Mouse (Mus musculus) limb, embryonic 12.5 days (tissue): ENCODE measurements around the gene Il1r1. TPM values are rescaled to one million over a fixed set of nuclear protein-coding genes. Genes with fewer than 3 reads are reported as not detected.

Source experiments
- ATAC-seq: fragments of 200-750 bp; cut with Nextera tagmentation; 2 replicates; pipeline ENCODE4 v1.8.0; 2017; ENCODE audit warnings: low read depth, moderate TSS enrichment; ENCODE audit not compliant: insufficient number of reproducible peaks, insufficient read depth, low FRiP score, low TSS enrichment
- H3K27ac ChIP-seq: fragments of 300-500 bp; sonication (generic); 2 replicates; pipeline ENCODE4 v1.5.1; 2016; ENCODE audit warnings: mild to moderate bottlenecking, moderate library complexity
- H3K27me3 ChIP-seq: fragments of 300-500 bp; sonication (generic); 2 replicates; pipeline ENCODE4 v1.6.1; 2016; ENCODE audit warnings: mild to moderate bottlenecking, moderate library complexity
- H3K36me3 ChIP-seq: fragments of 300-500 bp; sonication (generic); 2 replicates; pipeline ENCODE4 v1.6.1; 2016; ENCODE audit warnings: mild to moderate bottlenecking, moderate library complexity
- H3K4me1 ChIP-seq: fragments of 300-500 bp; sonication (generic); replicated peaks from 2 replicates; pipeline ENCODE4 v1.6.1; 2016
- H3K4me2 ChIP-seq: fragments of 300-500 bp; sonication (generic); 2 replicates; pipeline ENCODE4 v1.6.1; 2016; ENCODE audit warnings: mild to moderate bottlenecking, moderate library complexity
- H3K4me3 ChIP-seq: fragments of 300-500 bp; sonication (generic); replicated peaks from 2 replicates; pipeline ENCODE4 v1.5.1; 2016; ENCODE audit warnings: mild to moderate bottlenecking
- H3K9ac ChIP-seq: fragments of 300-500 bp; sonication (generic); replicated peaks from 2 replicates; pipeline ENCODE4 v1.6.1; 2016; ENCODE audit warnings: mild to moderate bottlenecking, moderate library complexity
- H3K9me3 ChIP-seq: fragments of 300-500 bp; sonication (generic); 2 replicates; pipeline ENCODE4 v1.6.1; 2016; ENCODE audit warnings: mild to moderate bottlenecking, moderate library complexity
- WGBS: fragments of 180-500 bp; shearing (Covaris S2); methylation state at CpG from one replicate; pipeline ENCODE4 v1.1.7; 2016; 5-methylcytosine and 5-hydroxymethylcytosine counted together
- polyA plus RNA-seq: library from polyadenylated mRNA; unstranded; fragments of >200 nt; fragmentation: Nextera tagmentation; extraction: Ambion mirVana; gene quantifications from 2 replicates; pipeline ENCODE4 v1.2.1, GENCODE M21; 2016

Il1r1 gene
- polyA plus RNA-seq, 1 experiment from 2014 or later = 4.1 TPM

GRCm38 (mm10) chr1:40322543-40322942, 97.7 kb downstream of the Il1r1 start:
- no peak overlapping the region for H3K27ac ChIP-seq
- H3K4me1 ChIP-seq = peaks cover 10% of the 10 kb centered on the region
- 87% methylated on average over 3 of the region's 3 CpGs for WGBS
- H3K9ac ChIP-seq = no peak overlapping the region
- no peaks in the 10 kb centered on the region for H3K36me3 ChIP-seq
- H3K4me2 ChIP-seq = no peak overlapping the region
- no peak overlapping the region for H3K4me3 ChIP-seq
- no peak for ATAC-seq
- H3K9me3 ChIP-seq = no peaks in the 10 kb centered on the region
- H3K27me3 ChIP-seq = peaks cover 35% of the 10 kb centered on the region

DNA sequence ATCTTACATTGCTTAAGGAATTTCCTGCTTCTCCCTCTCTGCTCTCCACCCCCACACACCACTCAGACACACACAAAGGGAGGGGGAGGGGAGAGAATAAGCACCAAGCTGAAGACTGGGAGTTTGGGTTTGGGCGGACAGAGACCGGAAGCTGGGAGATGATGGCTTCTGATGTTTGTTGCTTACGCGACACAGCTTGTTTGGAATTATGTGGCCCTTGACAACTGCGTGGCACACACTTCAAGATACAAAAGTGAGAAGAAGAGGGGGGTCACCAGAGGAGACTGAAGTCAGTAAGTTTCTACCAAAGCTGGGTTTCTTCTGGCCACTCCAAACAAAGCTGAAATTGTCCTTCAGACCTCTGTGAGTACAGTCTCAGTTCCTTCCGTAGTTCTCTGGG, 99.6 kb downstream of the Il1r1 start, which contains the start of gene Il1rl2:
TSS of gene Il1rl2 (plus strand) at position 154 of the 400 bp plus-strand sequence.
- H3K4me3 ChIP-seq = peak within 1 kb of the TSS; percentile 42
- peak within 1 kb of the TSS; percentile 81 for H3K4me2 ChIP-seq
- ATAC-seq = no peak
- peaks cover 40% of the 10 kb centered on the region for H3K27me3 ChIP-seq
- no peaks in the 10 kb centered on the region for H3K36me3 ChIP-seq
- no peak within 1 kb of the TSS for H3K27ac ChIP-seq
- H3K9ac ChIP-seq = 0 out of 2 replicates have a peak within 1 kb of the TSS, but pooled peaks have one; percentile 56
- WGBS = 61% methylated on average over 6 of the region's 6 CpGs
- peaks cover 10% of the 10 kb centered on the region for H3K4me1 ChIP-seq
- H3K9me3 ChIP-seq = no peaks in the 10 kb centered on the region

DNA sequence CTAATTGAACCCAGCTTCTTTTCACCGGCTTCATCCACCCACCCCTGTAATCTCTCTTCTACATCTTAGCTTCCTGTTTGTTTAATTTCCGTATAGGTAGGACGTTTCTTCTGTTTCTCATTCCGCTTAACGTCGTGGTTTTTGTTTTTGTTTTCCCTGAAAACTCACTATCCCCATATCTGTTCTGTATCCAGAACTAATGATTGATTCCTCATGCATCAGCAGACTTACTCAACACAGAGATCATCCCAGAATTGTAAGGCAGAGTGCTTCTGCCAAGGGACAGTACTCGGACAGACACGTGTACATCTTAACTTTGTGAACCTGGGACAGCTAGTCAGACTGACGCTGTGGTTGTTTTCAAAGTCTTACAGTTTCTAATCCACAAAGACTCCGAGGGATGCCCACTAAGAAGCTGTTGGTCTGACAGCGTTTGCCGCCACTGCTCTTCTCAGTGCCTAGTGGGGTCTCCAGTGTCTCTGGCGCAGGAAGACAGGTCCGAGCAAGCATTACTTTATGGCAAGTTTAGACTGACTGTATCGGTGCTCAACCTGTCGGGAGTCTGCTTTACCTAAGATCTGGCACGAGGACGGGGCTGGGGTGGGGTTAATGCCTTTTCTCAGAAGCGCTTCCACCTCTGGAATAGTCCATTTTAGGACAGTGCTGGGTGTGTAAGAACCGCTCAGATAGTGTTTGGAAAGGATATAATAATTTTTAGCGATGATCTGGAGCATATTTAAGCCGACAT, 100.2 kb downstream of the Il1r1 start:
- 0 out of 2 replicates have a peak, but pooled peaks have one; percentile 44 for ATAC-seq
- H3K4me2 ChIP-seq = peak overlapping the region; percentile 81
- peak overlapping the region; percentile 56; the same call in 1 of the 2 replicates for H3K9ac ChIP-seq
- peaks cover 10% of the 10 kb centered on the region for H3K4me1 ChIP-seq
- H3K36me3 ChIP-seq = no peaks in the 10 kb centered on the region
- WGBS = 6% methylated on average over 22 of the region's 22 CpGs
- H3K27me3 ChIP-seq = peaks cover 40% of the 10 kb centered on the region
- H3K27ac ChIP-seq = no peak overlapping the region
- no peaks in the 10 kb centered on the region for H3K9me3 ChIP-seq
- peak overlapping the region; percentile 42 for H3K4me3 ChIP-seq

- peaks cover 10% of the 10 kb centered on the region for H3K4me1 ChIP-seq
- peak overlapping the region; percentile 81 for H3K4me2 ChIP-seq
- peaks cover 40% of the 10 kb centered on the region for H3K27me3 ChIP-seq
- no peaks in the 10 kb centered on the region for H3K9me3 ChIP-seq
- H3K9ac ChIP-seq = peak overlapping the region; percentile 56; the same call in 1 of the 2 replicates
- H3K4me3 ChIP-seq = peak overlapping the region; percentile 42
- 0 out of 2 replicates have a peak, but pooled peaks have one; percentile 31 for ATAC-seq
- H3K27ac ChIP-seq = no peak overlapping the region
- 1% methylated on average over 29 of the region's 29 CpGs for WGBS
- no peaks in the 10 kb centered on the region for H3K36me3 ChIP-seq
These were observed 100.9 kb downstream of the Il1r1 start for GRCm38 (mm10) chr1:40325711-40326327.

DNA sequence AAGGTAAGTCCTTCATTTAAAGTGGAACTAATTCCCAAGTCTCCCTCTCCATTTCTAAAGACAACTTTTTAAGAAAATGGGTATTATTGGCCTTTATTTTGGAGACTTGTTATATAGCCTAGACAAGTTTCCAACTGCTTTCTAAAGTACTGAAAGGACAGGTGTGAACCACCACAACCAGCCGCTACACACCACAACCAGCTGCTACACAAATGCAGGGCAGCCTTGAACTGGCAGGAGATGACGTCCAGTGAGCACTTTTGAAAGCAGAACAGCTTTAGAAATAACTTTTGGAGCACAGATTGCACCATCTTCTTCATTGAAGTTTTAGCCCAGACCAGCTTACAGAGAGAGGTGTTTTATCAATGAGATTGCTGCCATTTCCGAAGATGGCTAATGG, 102.7 kb downstream of the Il1r1 start:
- Histone ChIP-seq H3K9me3 (no peaks in the 10 kb centered on the region), H3K27me3 (peaks cover 37% of the 10 kb centered on the region), H3K4me2 (no peak overlapping the region), H3K36me3 (no peaks in the 10 kb centered on the region), H3K4me1 (peaks cover 10% of the 10 kb centered on the region), H3K4me3 (no peak overlapping the region), H3K9ac (no peak overlapping the region), H3K27ac (no peak overlapping the region)
- ATAC-seq = no peak
- WGBS = 80% methylated on average over 3 of the region's 3 CpGs

DNA sequence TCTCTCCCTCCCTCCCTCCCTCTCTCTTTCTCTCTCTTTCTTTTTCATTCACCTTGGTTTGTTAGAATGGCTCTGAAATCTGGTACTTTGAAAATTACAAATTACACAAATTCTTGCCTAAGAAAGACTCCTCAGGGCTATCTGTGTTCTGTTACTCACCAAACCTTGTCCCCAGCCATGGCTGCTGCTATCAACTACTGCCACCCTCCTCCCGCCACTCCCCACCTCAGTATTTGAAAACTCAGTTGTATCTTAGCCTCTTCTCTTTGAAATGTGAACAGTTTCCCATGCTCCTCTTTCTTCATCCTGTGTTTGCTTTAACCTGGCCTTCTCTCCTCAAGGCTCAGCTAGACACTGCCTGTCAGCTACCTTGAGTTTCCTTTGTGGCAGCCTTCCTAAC, 104.6 kb downstream of the Il1r1 start:
- peaks cover 7% of the 10 kb centered on the region for H3K4me1 ChIP-seq
- ATAC-seq = no peak
- H3K36me3 ChIP-seq = no peaks in the 10 kb centered on the region
- no peak overlapping the region for H3K4me2 ChIP-seq
- H3K9ac ChIP-seq = no peak overlapping the region
- 81% methylated on average over 1 of the region's 1 CpGs for WGBS
- peaks cover 28% of the 10 kb centered on the region for H3K27me3 ChIP-seq
- H3K27ac ChIP-seq = no peak overlapping the region
- H3K4me3 ChIP-seq = no peak overlapping the region
- no peaks in the 10 kb centered on the region for H3K9me3 ChIP-seq

- H3K4me2 ChIP-seq = no peak overlapping the region
- H3K27ac ChIP-seq = no peak overlapping the region
- H3K27me3 ChIP-seq = peaks cover 23% of the 10 kb centered on the region
- 88% methylated on average over 8 of the region's 8 CpGs for WGBS
- H3K4me1 ChIP-seq = peaks cover 5% of the 10 kb centered on the region
- no peak overlapping the region for H3K9ac ChIP-seq
- H3K9me3 ChIP-seq = no peaks in the 10 kb centered on the region
- H3K36me3 ChIP-seq = no peaks in the 10 kb centered on the region
- no peak overlapping the region for H3K4me3 ChIP-seq
- ATAC-seq = no peak
These were observed 105.3 kb downstream of the Il1r1 start for GRCm38 (mm10) chr1:40330181-40330580.

- no peak overlapping the region for H3K4me3 ChIP-seq
- no peak overlapping the region for H3K9ac ChIP-seq
- H3K4me2 ChIP-seq = no peak overlapping the region
- no peaks in the 10 kb centered on the region for H3K9me3 ChIP-seq
- no peaks in the 10 kb centered on the region for H3K27me3 ChIP-seq
- H3K36me3 ChIP-seq = no peaks in the 10 kb centered on the region
- ATAC-seq = no peak
- 95% methylated on average over 1 of the region's 1 CpGs for WGBS
- H3K4me1 ChIP-seq = no peaks in the 10 kb centered on the region
- no peak overlapping the region for H3K27ac ChIP-seq
These were observed 114.5 kb downstream of the Il1r1 start for GRCm38 (mm10) chr1:40339346-40339745.

GRCm38 (mm10) chr1:40340102-40340501, 115.2 kb downstream of the Il1r1 start:
- H3K36me3 ChIP-seq = no peaks in the 10 kb centered on the region
- no peak overlapping the region for H3K4me2 ChIP-seq
- H3K4me3 ChIP-seq = no peak overlapping the region
- no peaks in the 10 kb centered on the region for H3K4me1 ChIP-seq
- no peak overlapping the region for H3K9ac ChIP-seq
- no peak for ATAC-seq
- 84% methylated on average over 4 of the region's 4 CpGs for WGBS
- H3K27ac ChIP-seq = no peak overlapping the region
- H3K9me3 ChIP-seq = no peaks in the 10 kb centered on the region
- H3K27me3 ChIP-seq = no peaks in the 10 kb centered on the region

DNA sequence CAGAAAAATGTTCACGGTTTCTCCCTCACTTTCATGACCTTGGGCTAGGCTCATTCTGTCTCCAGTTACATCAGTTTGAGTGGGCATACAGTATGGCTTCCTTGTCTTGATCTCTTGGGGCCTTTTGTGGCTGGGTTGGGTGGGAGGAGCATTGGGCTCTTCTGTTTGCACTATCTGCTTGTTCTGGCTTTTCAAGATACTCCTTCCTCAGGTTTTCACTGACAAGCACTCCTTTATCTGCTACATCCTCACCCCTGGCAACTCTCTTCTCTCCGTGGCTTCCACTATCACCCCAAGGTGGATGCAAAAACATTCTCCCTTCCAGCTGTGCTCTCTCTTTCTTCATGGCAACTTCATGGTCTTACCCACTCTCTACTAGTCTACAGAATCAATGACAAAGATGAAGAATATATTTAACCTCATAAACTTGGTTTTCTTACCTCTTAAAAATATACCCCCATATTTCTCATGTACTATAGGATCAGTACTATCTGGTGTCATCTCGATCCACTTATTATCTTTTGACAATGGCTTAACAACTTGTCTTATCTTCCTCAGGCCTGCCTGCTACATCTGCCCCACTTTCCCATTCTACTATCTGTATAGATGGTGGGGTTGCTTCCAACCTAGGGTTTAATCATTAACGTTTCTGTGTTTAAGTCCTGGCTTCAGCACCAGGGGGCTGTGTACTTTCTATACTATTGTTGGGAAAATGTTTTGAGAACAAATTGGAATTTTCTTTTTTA, 127.5 kb downstream of the Il1r1 start:
- 71% methylated on average over 4 of the region's 4 CpGs for WGBS
- no peak overlapping the region for H3K4me3 ChIP-seq
- H3K27me3 ChIP-seq = peaks cover 17% of the 10 kb centered on the region; the same call in 1 of the 2 replicates
- H3K27ac ChIP-seq = no peak overlapping the region
- H3K4me1 ChIP-seq = peaks cover 23% of the 10 kb centered on the region
- no peak overlapping the region for H3K4me2 ChIP-seq
- no peak for ATAC-seq
- no peaks in the 10 kb centered on the region for H3K9me3 ChIP-seq
- H3K36me3 ChIP-seq = no peaks in the 10 kb centered on the region
- H3K9ac ChIP-seq = no peak overlapping the region

- WGBS = 9% methylated on average over 2 of the region's 2 CpGs
- H3K27ac ChIP-seq = peak overlapping the region; percentile 70
These were observed 128.0 kb downstream of the Il1r1 start for GRCm38 (mm10) chr1:40352904-40353286.

More at GRCm38 (mm10) chr1:40352904-40353286, 128.0 kb downstream of the Il1r1 start:
- Histone ChIP-seq H3K27me3 (peaks cover 17% of the 10 kb centered on the region; the same call in 1 of the 2 replicates), H3K4me3 (no peak overlapping the region), H3K9me3 (no peaks in the 10 kb centered on the region), H3K9ac (no peak overlapping the region), H3K4me2 (no peak overlapping the region), H3K4me1 (peaks cover 22% of the 10 kb centered on the region), H3K36me3 (no peaks in the 10 kb centered on the region)
- peak; percentile 20; the same call in 1 of the 2 replicates for ATAC-seq
